Mouse (Mus musculus) MEL (cell line): Measurements from ENCODE around the gene Ccdc171.
"Not testable (repeated sequence)": the region's sequence is repeated elsewhere in the genome, so short reads cannot be mapped to it uniquely, and the experiment has no call there.

ENCODE experiments used
- EP300 ChIP-seq, 2 experiments: IDR thresholded peaks; 2 replicates each; pipeline ENCODE4 v1.6.1; 2011; ENCODE audit warnings: improper control_type of control experiment in 2 of 2, low read length in 2 of 2, low read depth in 1 of 2, mild to moderate bottlenecking in 1 of 2
- ETS1 ChIP-seq: IDR thresholded peaks from 2 replicates; pipeline ENCODE4 v1.6.1; 2012; ENCODE audit warnings: low read depth, mild to moderate bottlenecking, inconsistent platforms, low read length, improper control_type of control experiment, moderate library complexity
- GATA1 ChIP-seq: IDR thresholded peaks from 2 replicates; pipeline ENCODE4 v1.6.1; 2011; ENCODE audit warnings: low read depth, low read length, improper control_type of control experiment
- MAFK ChIP-seq: IDR thresholded peaks from 2 replicates; pipeline ENCODE4 v1.6.1; 2011; ENCODE audit warnings: low read depth, mild to moderate bottlenecking, low read length, improper control_type of control experiment, borderline replicate concordance
- MYB ChIP-seq: IDR thresholded peaks from 2 replicates; pipeline ENCODE4 v1.6.1; 2011; ENCODE audit warnings: mild to moderate bottlenecking, low read depth, low read length, improper control_type of control experiment
- POLR2A ChIP-seq, 2 experiments: IDR thresholded peaks; 2 replicates each; pipeline ENCODE4 v1.6.1; 2011 to 2012; ENCODE audit warnings: low read length in 2 of 2, mild to moderate bottlenecking in 2 of 2, control low read depth in 1 of 2, improper control_type of control experiment in 1 of 2, low read depth in 1 of 2, moderate library complexity in 1 of 2; ENCODE audit not compliant: control insufficient read depth in 1 of 2, insufficient read depth in 1 of 2, poor library complexity in 1 of 2
- POLR2AphosphoS2 ChIP-seq: IDR thresholded peaks from 2 replicates; pipeline ENCODE4 v1.6.1; 2011; ENCODE audit warnings: low read length, improper control_type of control experiment
- SIN3A ChIP-seq: IDR thresholded peaks from 2 replicates; pipeline ENCODE4 v1.6.1; 2012; ENCODE audit warnings: low read length, improper control_type of control experiment, inconsistent platforms
- TCF12 ChIP-seq: IDR thresholded peaks from 2 replicates; pipeline ENCODE4 v1.6.1; 2014; ENCODE audit warnings: low read depth, mild to moderate bottlenecking, inconsistent platforms, low read length, improper control_type of control experiment, moderate library complexity

- not testable (repeated sequence) for TF ChIP-seq MAFK; MYB; TCF12; GATA1; POLR2A (IDR thresholded peaks at IDR 0.05; ENCODE audit: control insufficient read depth in 1 of 2, insufficient read depth in 1 of 2, low read depth in 1 of 2, low read length in 2 of 2, poor library complexity in 1 of 2); EP300 (IDR thresholded peaks at IDR 0.05; ENCODE audit: low read depth in 1 of 2, low read length in 2 of 2); POLR2AphosphoS2; SIN3A
- 0 out of 2 replicates have a peak, but pooled peaks have one; percentile 7 for TF ChIP-seq ETS1
Measured at GRCm38 (mm10) chr4:83568145-83568544, 42.8 kb downstream of the Ccdc171 start.
